Mouse (Mus musculus): Measurements from ENCODE around the gene Mex3b.

GRCm38 (mm10) chr7:82868309-82869230 is 1.4 kb downstream of the Mex3b start:
- TF ChIP-seq MAX (IDR thresholded peaks at IDR 0.05; ENCODE audit: low read depth) (no peak), SRF (IDR thresholded peaks at IDR 0.05; ENCODE audit: control insufficient read depth, insufficient read length, low read depth) (no peak), POLR2A (IDR thresholded peaks at IDR 0.05; ENCODE audit: insufficient read length, low read depth) (no peak), USF1 (IDR thresholded peaks at IDR 0.05; ENCODE audit: low read depth) (no peak), MYOG (IDR thresholded peaks at IDR 0.05; ENCODE audit: control insufficient read depth in 1 of 3, insufficient read depth in 1 of 3, insufficient read length in 2 of 3, low read depth in 2 of 3) (peak in 1 of 3 experiments; percentile 52), REST (IDR thresholded peaks at IDR 0.05; ENCODE audit: insufficient read depth, insufficient read length) (no peak), POLR2AphosphoS2 (IDR thresholded peaks at IDR 0.05; ENCODE audit: insufficient read length, low read depth) (peak; percentile 35), CEBPB (IDR thresholded peaks at IDR 0.05; ENCODE audit: insufficient read depth, poor library complexity, severe bottlenecking) (no peak)
